Mouse (Mus musculus) liver, embryonic 16.5 days (tissue): ENCODE data around the gene Atf4. TPM values are rescaled to one million over a fixed set of nuclear protein-coding genes. Genes with fewer than 3 reads are reported as not detected.
A peak's percentile ranks its signal among the peaks of the same experiment; 100 is the strongest.

Experiments used
- ATAC-seq: fragments of 200-750 bp; cut with Nextera tagmentation; 2 replicates; pipeline ENCODE4 v1.8.0; 2017; ENCODE audit warnings: low read depth, mild to moderate bottlenecking, moderate number of reproducible peaks, moderate library complexity
- H3K27ac ChIP-seq: fragments of 300-500 bp; sonication (generic); 2 replicates; pipeline ENCODE4 v1.5.1; 2014; ENCODE audit warnings: mild to moderate bottlenecking, low read length
- H3K27me3 ChIP-seq: fragments of 300-500 bp; sonication (generic); 2 replicates; pipeline ENCODE4 v1.6.1; 2014; ENCODE audit warnings: low read depth, low read length, mixed read lengths; ENCODE audit not compliant: control insufficient read depth, insufficient read depth
- H3K36me3 ChIP-seq: fragments of 300-500 bp; sonication (generic); 2 replicates; pipeline ENCODE4 v1.6.1; 2014; ENCODE audit warnings: mild to moderate bottlenecking; ENCODE audit not compliant: control insufficient read depth, insufficient read depth
- H3K4me1 ChIP-seq: fragments of 300-500 bp; sonication (generic); 2 replicates; pipeline ENCODE4 v1.6.1; 2014; ENCODE audit warnings: low read depth, low read length, mixed read lengths; ENCODE audit not compliant: control insufficient read depth
- H3K4me2 ChIP-seq: fragments of 300-500 bp; sonication (generic); 2 replicates; pipeline ENCODE4 v1.6.1; 2014; ENCODE audit warnings: low read depth, low read length, mixed read lengths
- H3K4me3 ChIP-seq: fragments of 300-500 bp; sonication (generic); 2 replicates; pipeline ENCODE4 v1.5.1; 2014; ENCODE audit warnings: low read depth, mild to moderate bottlenecking, low read length
- H3K9ac ChIP-seq: fragments of 300-500 bp; sonication (generic); 2 replicates; pipeline ENCODE4 v1.6.1; 2014; ENCODE audit warnings: low read depth, low read length
- H3K9me3 ChIP-seq: fragments of 300-500 bp; sonication (generic); replicated peaks from 2 replicates; pipeline ENCODE4 v1.6.1; 2016; ENCODE audit warnings: low read length; ENCODE audit not compliant: control insufficient read depth
- WGBS: fragments of 180-500 bp; shearing (Covaris S2); extraction: QIAGEN DNeasy Blood & Tissue Kit; methylation state at CpG from one replicate; pipeline ENCODE4 v1.1.7; 2014; ENCODE audit not compliant: insufficient replicate concordance; 5-methylcytosine and 5-hydroxymethylcytosine counted together
- polyA plus RNA-seq: library from polyadenylated mRNA; unstranded; fragments of >200 nt; fragmentation: Nextera tagmentation; extraction: Ambion mirVana; gene quantifications from 2 replicates; pipeline ENCODE4 v1.2.1, GENCODE M21; 2015

The Atf4 gene
- polyA plus RNA-seq, 1 experiment from 2014 or later: 139 TPM

- peak within 1 kb of the TSS; percentile 93 for H3K27ac ChIP-seq
- peak; percentile 97 for ATAC-seq
- peak within 1 kb of the TSS; percentile 86 for H3K4me2 ChIP-seq
- peak within 1 kb of the TSS; percentile 95 for H3K4me3 ChIP-seq
- peak within 1 kb of the TSS; percentile 92 for H3K9ac ChIP-seq
- under 1% methylated on average over 65 of the region's 67 CpGs for WGBS
- H3K4me1 ChIP-seq: peaks cover 23% of the 10 kb centered on the region
- peaks cover 24% of the 10 kb centered on the region for H3K36me3 ChIP-seq
- H3K9me3 ChIP-seq: no peaks in the 10 kb centered on the region
- H3K27me3 ChIP-seq: no peaks in the 10 kb centered on the region
Measured at GRCm38 (mm10) chr15:80233733-80234509, 21.1 kb upstream of the Atf4 start, which contains the start of gene Mief1. Mief1 (plus strand) TSS chr15:80234018.

- H3K9me3 ChIP-seq: no peaks in the 10 kb centered on the region
- H3K27ac ChIP-seq: peak within 1 kb of the TSS; percentile 85
- peaks cover 31% of the 10 kb centered on the region for H3K36me3 ChIP-seq
- no peaks in the 10 kb centered on the region for H3K27me3 ChIP-seq
- peak within 1 kb of the TSS; percentile 79 for H3K4me2 ChIP-seq
- peak within 1 kb of the TSS; percentile 92 for H3K9ac ChIP-seq
- H3K4me1 ChIP-seq: peaks cover 23% of the 10 kb centered on the region
- 94% methylated on average over 9 of the region's 9 CpGs for WGBS
- H3K4me3 ChIP-seq: peak within 1 kb of the TSS; percentile 95
- no peak for ATAC-seq
Measured at GRCm38 (mm10) chr15:80235535-80235934, 19.4 kb upstream of the Atf4 start, which contains the start of gene AC140267.1. AC140267.1 (plus strand) TSS chr15:80235835.

- Histone ChIP-seq H3K4me3 (no peak overlapping the region), H3K27ac (peak overlapping the region; percentile 41), H3K9ac (no peak overlapping the region; the same call in 1 of the 2 replicates), H3K9me3 (no peaks in the 10 kb centered on the region), H3K36me3 (peaks cover 43% of the 10 kb centered on the region), H3K27me3 (no peaks in the 10 kb centered on the region), H3K4me2 (no peak overlapping the region), H3K4me1 (peaks cover 42% of the 10 kb centered on the region)
- no peak for ATAC-seq
- 90% methylated on average over 12 of the region's 12 CpGs for WGBS
Measured at GRCm38 (mm10) chr15:80248135-80248534, 6.8 kb upstream of the Atf4 start.

GRCm38 (mm10) chr15:80248596-80248995, 6.4 kb upstream of the Atf4 start:
- WGBS: 81% methylated on average over 1 of the region's 1 CpGs
- Histone ChIP-seq H3K9ac (no peak overlapping the region), H3K4me3 (no peak overlapping the region), H3K27ac (peak overlapping the region; percentile 41), H3K27me3 (no peaks in the 10 kb centered on the region), H3K36me3 (peaks cover 41% of the 10 kb centered on the region), H3K9me3 (no peaks in the 10 kb centered on the region), H3K4me1 (peaks cover 47% of the 10 kb centered on the region), H3K4me2 (no peak overlapping the region)
- no peak for ATAC-seq

GRCm38 (mm10) chr15:80249672-80250071, 5.3 kb upstream of the Atf4 start:
- Histone ChIP-seq H3K36me3 (peaks cover 37% of the 10 kb centered on the region), H3K27me3 (no peaks in the 10 kb centered on the region), H3K9ac (peak overlapping the region; percentile 67), H3K4me2 (peak overlapping the region; percentile 67; the same call in 1 of the 2 replicates), H3K27ac (peak overlapping the region; percentile 97), H3K9me3 (no peaks in the 10 kb centered on the region), H3K4me1 (peaks cover 58% of the 10 kb centered on the region), H3K4me3 (no peak overlapping the region)
- ATAC-seq: no peak
- 82% methylated on average over 10 of the region's 10 CpGs for WGBS

- Histone ChIP-seq H3K9ac (peak overlapping the region; percentile 67), H3K27me3 (no peaks in the 10 kb centered on the region), H3K4me2 (peak overlapping the region; percentile 67), H3K36me3 (peaks cover 37% of the 10 kb centered on the region), H3K4me3 (peak overlapping the region; percentile 36), H3K27ac (peak overlapping the region; percentile 97), H3K4me1 (peaks cover 58% of the 10 kb centered on the region), H3K9me3 (no peaks in the 10 kb centered on the region)
- ATAC-seq: peak; percentile 35
- 15% methylated on average over 6 of the region's 6 CpGs for WGBS
Measured at GRCm38 (mm10) chr15:80250586-80250985, 4.4 kb upstream of the Atf4 start.

GRCm38 (mm10) chr15:80253530-80253929, 1.5 kb upstream of the Atf4 start:
- no peak for ATAC-seq
- Histone ChIP-seq H3K4me2 (no peak overlapping the region; the same call in 1 of the 2 replicates), H3K27me3 (no peaks in the 10 kb centered on the region), H3K4me1 (peaks cover 75% of the 10 kb centered on the region), H3K4me3 (no peak overlapping the region), H3K27ac (peak overlapping the region; percentile 99), H3K36me3 (peaks cover 35% of the 10 kb centered on the region), H3K9me3 (no peaks in the 10 kb centered on the region), H3K9ac (no peak overlapping the region)
- WGBS: 70% methylated on average over 2 of the region's 2 CpGs

GRCm38 (mm10) chr15:80254207-80254606, 777 bp upstream of the Atf4 start:
- H3K4me1 ChIP-seq: peaks cover 76% of the 10 kb centered on the region
- no peaks in the 10 kb centered on the region for H3K9me3 ChIP-seq
- peak overlapping the region; percentile 91 for H3K4me3 ChIP-seq
- peak overlapping the region; percentile 99 for H3K27ac ChIP-seq
- WGBS: 51% methylated on average over 6 of the region's 6 CpGs
- H3K36me3 ChIP-seq: peaks cover 29% of the 10 kb centered on the region
- no peak for ATAC-seq
- H3K9ac ChIP-seq: peak overlapping the region; percentile 86
- no peaks in the 10 kb centered on the region for H3K27me3 ChIP-seq
- H3K4me2 ChIP-seq: peak overlapping the region; percentile 97

- peak overlapping the region; percentile 96 for H3K9ac ChIP-seq
- H3K27me3 ChIP-seq: no peaks in the 10 kb centered on the region
- peaks cover 28% of the 10 kb centered on the region for H3K36me3 ChIP-seq
- H3K27ac ChIP-seq: peak overlapping the region; percentile 99
- peaks cover 73% of the 10 kb centered on the region for H3K4me1 ChIP-seq
- H3K4me2 ChIP-seq: peak overlapping the region; percentile 97
- under 1% methylated on average over 51 of the region's 51 CpGs for WGBS
- H3K9me3 ChIP-seq: no peaks in the 10 kb centered on the region
- H3K4me3 ChIP-seq: peak overlapping the region; percentile 91
- peak; percentile 35 for ATAC-seq
Measured at GRCm38 (mm10) chr15:80255646-80256121, 700 bp downstream of the Atf4 start.
